Mouse (Mus musculus) thymus, postnatal 36 days (tissue): ENCODE results near the gene Gm11238.
"Not testable (repeated sequence)": the region's sequence is repeated elsewhere in the genome, so short reads cannot be mapped to it uniquely, and the experiment has no call there.

Source experiments
- DNase-seq, 2 experiments: peaks; one replicate each; pipeline ENCODE4 v3.0.0; 2022; ENCODE audit warnings: mixed read lengths in 2 of 2

Gm11238 gene

DNA sequence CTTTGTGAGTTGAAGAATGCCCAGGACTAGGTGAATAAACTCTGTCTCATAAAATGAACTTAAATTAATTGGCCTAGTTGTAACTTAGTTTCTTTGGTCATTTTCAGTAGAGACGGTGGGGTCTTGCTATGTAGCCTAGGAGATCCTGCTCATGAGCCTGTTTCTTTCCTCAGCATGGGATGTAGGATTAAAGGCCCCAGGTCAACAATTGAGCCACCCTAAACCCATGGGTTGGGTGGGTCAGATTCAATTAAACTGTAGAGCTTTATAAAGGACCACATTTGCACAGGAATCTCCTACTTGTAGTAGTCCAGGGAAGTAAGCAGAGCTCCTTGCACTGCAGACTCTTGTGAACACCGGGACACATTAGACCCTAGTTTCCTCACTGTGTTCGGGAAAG, at the start of gene Gm11238:
Gm11238 (plus strand) TSS at position 301 of the 400 bp plus-strand sequence.
- not testable (repeated sequence) for DNase-seq

DNA sequence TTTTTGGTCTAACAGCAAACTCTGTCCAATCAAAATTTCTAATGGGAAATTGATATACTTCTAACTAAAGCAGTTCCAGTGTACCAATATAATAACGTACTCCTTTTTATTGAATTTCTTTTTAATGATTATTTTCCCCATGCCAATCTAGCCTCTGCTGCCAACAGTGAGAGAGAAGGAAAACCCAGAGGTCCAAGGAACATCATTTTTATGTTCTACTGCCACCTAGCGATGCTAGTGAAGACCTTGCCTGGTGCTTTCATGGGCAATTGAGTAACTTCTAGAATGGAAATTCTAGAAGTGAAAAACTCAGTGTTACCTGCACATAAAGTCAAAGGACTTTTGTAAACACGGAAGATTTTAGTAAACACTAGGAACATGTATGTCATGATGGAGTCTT, 8.4 kb upstream of the Gm11238 start:
- DNase-seq: no peak

DNA sequence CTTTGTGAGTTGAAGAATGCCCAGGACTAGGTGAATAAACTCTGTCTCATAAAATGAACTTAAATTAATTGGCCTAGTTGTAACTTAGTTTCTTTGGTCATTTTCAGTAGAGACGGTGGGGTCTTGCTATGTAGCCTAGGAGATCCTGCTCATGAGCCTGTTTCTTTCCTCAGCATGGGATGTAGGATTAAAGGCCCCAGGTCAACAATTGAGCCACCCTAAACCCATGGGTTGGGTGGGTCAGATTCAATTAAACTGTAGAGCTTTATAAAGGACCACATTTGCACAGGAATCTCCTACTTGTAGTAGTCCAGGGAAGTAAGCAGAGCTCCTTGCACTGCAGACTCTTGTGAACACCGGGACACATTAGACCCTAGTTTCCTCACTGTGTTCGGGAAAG, 15.0 kb downstream of the Gm11238 start, which contains the start of gene Gm11237:
Gm11237 (plus strand) TSS at position 301 of the 400 bp plus-strand sequence.
- not testable (repeated sequence) for DNase-seq

DNA sequence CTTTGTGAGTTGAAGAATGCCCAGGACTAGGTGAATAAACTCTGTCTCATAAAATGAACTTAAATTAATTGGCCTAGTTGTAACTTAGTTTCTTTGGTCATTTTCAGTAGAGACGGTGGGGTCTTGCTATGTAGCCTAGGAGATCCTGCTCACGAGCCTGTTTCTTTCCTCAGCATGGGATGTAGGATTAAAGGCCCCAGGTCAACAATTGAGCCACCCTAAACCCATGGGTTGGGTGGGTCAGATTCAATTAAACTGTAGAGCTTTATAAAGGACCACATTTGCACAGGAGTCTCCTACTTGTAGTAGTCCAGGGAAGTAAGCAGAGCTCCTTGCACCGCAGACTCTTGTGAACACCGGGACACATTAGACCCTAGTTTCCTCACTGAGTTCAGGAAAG, 30.1 kb downstream of the Gm11238 start, which contains the start of gene Gm11236:
Gm11236 (plus strand) TSS at position 301 of the 400 bp plus-strand sequence.
- DNase-seq: not testable (repeated sequence)

DNA sequence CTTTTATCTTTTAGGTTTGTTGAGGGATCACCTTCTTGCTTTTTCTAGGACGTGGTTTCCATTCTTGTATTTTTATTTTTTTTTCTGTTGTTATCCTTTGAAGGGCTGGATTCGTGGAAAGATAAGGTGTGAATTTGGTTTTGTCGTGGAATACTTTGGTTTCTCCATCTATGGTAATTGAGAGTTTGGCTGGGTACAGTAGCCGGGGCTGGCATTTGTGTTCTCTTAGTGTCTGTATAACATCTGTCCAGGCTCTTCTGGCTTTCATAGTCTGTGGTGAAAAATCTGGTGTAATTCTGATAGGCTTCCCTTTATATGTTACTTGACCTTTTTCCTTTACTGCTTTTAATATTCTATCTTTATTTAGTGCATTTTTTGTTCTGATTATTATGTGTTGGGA, 54.2 kb downstream of the Gm11238 start:
- not testable (repeated sequence) for DNase-seq

DNA sequence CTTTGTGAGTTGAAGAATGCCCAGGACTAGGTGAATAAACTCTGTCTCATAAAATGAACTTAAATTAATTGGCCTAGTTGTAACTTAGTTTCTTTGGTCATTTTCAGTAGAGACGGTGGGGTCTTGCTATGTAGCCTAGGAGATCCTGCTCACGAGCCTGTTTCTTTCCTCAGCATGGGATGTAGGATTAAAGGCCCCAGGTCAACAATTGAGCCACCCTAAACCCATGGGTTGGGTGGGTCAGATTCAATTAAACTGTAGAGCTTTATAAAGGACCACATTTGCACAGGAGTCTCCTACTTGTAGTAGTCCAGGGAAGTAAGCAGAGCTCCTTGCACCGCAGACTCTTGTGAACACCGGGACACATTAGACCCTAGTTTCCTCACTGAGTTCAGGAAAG, 60.4 kb downstream of the Gm11238 start, which contains the start of gene Gm11239:
Gm11239 (plus strand) TSS at position 301 of the 400 bp plus-strand sequence.
- not testable (repeated sequence) for DNase-seq

DNA sequence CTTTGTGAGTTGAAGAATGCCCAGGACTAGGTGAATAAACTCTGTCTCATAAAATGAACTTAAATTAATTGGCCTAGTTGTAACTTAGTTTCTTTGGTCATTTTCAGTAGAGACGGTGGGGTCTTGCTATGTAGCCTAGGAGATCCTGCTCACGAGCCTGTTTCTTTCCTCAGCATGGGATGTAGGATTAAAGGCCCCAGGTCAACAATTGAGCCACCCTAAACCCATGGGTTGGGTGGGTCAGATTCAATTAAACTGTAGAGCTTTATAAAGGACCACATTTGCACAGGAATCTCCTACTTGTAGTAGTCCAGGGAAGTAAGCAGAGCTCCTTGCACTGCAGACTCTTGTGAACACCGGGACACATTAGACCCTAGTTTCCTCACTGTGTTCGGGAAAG, 75.5 kb downstream of the Gm11238 start, which contains the start of gene Gm428:
Gm428 (plus strand) TSS at position 301 of the 400 bp plus-strand sequence.
- not testable (repeated sequence) for DNase-seq
